Mouse (Mus musculus): ENCODE results near the gene Intu.
A peak's percentile ranks its signal among the peaks of the same experiment; 100 is the strongest.

Gene Intu

DNA sequence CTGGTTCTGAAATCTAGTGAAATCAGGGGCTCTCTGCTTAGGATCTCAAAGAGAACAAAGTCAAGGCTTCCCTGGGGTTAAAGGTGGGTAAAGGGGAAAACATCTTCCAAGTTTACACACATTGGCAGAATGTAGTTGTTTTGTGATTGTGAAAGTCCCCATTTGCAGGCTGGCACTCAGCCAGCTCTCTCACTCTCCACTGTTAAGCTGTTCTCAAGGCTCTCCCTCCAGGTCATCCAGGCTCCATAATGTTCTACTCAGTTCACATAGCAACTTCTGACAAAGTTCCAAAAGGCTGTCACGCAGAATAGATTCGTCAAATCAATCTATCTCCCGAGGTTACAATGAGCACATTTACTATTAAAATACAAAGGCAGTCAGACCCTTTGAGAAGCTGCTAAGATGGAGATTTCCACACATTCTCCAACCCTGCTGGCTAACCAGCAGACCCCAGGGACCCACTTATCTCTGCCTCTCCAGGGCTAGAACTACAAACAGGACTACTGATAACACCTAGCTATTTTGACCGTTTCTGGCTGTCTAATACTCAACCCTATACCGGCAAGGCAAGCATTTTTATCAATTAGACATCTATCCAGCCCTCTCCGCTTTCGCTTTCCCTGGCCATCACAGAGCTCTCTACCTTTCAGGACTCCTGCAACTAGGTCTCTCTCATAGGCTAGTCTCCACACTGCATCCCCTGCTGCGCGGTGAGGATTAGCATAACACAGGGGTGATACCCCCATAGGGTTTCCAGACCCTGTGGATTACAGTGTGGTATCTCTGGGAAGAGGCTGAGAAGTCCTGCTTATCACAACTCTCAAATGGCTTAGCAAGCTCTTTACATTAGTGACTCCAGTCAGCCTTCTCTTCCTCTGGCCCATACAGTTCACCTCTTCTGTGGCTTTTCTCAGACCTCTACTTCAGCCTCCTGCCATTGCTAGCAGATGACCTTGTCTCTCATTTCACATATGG, 2.8 kb upstream of the Intu start:
- no peak for DNase-seq (ENCODE audit: low read depth, low spot score)

DNA sequence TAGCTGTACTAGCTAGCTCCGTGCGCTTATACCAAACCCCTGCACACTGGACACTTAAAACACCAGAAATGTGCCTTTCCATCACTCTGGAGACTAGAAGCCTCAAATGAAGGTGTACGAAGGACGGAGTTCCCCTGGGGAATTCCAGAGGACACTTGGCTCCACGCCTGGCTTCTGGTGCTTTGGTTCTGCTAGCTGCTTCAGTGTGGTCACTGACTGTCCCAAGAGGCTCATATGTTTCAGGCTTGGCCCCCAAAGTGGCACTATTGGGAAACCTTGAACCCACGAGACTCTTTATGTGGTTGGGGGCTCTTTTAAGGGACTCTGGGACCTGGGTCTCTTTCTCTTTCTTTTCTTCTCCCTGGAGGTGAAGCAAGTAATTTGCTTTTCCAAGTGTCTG, 2.1 kb upstream of the Intu start:
- DNase-seq (ENCODE audit: low read depth, low spot score), result no peak

DNA sequence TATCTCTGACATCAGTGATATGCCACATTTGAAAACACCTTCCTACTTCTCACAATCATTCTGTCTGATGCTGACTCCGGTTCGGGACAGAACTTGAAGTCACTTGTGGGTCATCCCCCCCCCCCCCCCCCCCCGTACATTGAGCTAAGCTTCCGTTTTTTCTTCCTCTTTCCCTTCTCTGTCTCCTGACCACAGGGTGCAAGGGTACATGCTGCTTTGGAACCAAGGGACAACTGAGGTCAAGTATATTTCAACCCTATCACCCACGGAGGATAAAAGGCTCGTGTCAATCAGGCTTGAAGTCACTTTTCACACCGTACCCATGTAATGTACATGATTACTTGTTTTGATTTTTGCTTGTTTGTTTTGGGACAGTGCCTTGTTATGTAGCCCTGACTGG, 241 bp upstream of the Intu start:
- DNase-seq (ENCODE audit: low read depth, low spot score), result no peak

DNA sequence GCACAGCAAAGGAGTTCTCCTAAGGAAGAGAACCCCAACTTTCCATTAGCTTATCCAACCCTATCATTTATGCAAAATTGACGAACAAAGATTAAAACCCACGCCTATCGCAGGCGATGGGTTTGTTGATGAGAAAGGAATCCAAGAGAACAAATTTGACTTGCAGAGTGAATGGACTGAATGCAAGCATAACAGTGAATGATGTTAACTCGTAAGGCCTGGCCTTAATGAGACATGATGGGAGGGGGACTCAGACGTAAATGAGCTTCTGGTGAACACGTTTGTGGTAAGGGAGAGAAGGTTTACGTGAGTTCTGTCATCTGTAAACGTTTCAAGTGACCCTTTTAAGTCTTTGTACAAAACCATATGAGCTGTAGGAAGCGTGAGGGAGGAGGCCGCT, 1.2 kb downstream of the Intu start:
- DNase-seq (ENCODE audit: low read depth, low spot score), result no peak

DNA sequence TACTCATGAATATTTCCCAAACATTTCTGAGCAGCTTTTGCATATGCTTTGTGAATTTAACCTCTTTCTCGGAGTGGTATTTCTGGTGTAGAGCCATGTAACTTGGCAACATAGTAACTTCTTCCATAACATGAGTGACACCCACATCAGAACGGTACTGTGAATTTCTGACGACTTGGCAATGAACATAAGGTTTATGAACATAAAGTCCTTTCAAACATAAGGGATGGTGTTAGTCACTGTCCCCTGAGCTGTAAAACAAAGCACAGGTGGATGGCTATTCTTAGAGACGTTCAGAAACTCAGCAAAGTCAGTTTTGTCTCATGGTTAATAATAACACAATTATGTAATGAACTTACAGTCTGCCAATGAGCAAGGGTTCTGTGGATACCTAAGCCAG, 3.1 kb downstream of the Intu start:
- no peak for DNase-seq (ENCODE audit: low read depth, low spot score)

DNA sequence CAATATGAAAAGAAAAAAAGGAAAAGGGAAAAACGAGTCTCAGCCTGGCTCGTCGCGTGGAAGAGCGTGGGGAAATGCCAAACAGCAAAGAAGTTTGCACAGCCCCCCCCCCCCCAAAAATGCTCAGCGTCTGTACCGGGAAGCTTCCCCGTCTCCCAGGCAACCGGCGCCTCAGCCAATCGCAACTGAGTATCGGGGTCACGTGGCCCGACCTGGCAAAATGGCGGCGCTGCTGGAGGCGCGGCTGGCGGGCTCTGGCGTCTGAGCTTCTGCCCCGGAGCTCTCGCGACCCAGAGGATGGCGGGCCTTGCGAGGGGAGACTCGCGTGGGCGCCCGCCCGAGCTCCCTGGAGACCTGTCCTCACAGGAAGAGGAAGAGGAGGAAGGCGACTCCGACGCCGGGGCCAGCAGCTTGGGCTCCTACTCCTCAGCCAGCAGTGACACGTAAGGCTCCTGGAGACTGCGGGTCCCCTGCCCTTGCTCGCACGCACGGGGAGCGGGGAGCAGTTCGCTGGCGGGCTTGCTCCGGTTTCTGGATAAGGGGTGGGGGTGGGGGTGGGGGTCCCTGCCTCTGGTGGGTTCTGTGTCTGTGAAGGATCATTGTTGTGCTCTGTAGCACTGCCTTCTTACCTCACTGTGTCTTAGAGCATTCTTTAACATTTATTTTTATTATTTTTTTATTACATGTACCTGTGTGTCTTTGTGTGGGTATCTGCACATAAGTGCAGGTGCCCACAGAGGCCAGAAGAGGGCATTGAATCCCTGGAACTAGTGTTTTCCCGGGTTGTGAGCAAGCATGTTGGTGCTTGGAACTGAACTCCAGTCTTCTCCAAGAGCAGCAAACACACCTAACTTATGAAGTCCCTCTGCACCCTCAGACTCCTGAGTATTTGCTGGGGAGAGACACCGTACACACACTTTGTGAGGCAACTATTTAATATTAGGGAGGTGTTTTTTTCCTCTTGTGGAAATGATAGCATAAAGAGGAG, 9.8 kb downstream of the Intu start:
- DNase-seq (ENCODE audit: low read depth, low spot score), result peak; percentile 89

DNA sequence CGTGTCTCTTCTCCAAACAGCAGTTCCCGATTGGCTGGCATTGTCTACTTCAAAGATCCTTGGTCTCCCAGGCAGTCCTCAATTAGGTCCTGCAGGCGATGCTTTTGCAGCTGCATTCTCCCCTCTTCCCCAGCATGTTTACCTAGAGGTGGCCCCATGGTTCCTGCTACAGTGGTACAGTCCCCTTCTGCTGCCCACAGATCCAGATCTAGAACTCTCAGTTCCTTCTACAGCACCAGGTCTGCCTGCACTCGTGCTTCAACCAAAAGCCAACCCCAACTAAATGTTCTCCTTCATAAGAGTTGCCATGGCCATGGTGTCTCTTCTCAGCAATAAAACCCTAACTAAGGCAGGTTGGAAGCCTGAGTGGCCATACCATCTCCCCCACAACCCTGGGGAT, 15.5 kb downstream of the Intu start:
- DNase-seq (ENCODE audit: low read depth, low spot score), result no peak

DNA sequence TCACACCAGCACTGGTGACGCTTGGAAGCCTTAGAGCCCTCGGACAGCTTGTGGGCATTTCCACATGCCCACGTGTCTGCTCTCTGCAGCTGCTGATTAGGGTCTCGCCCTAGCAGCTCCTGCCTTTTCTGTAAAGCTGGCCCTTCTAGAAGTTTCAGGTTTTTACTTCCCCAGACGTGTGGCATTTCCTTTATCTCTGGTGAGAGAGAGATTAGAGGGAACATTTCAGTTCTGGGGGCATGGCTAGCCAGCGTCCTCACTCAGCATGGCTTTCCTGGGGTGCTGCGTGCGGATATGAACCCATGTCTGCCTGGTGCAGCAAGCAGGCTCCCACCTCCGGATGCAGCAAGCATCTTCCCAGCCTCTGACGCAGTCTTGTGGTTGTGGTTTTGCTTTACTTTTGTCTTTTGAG, 121.9 kb downstream of the Intu start:
- DNase-seq (ENCODE audit: low read depth, low spot score), result peak; percentile 78

DNA sequence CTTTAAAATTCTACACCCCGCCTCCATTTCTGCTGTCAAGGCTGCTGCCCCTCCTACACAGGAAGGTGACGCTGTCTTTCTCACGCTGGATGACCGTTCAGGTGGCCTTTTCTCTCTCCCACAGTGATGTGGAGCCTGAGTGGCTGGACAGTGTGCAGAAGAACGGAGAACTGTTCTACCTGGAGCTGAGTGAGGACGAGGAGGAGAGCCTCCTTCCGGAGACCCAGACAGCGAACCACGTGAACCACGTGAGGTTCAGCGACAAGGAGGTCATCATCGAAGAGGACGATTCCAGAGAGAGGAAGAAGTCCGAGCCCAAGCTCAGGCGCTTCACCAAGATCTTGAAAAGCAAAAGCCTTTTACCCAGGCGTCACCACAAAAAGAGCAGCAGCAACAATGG, 122.5 kb downstream of the Intu start:
- DNase-seq (ENCODE audit: low read depth, low spot score), result no peak

DNA sequence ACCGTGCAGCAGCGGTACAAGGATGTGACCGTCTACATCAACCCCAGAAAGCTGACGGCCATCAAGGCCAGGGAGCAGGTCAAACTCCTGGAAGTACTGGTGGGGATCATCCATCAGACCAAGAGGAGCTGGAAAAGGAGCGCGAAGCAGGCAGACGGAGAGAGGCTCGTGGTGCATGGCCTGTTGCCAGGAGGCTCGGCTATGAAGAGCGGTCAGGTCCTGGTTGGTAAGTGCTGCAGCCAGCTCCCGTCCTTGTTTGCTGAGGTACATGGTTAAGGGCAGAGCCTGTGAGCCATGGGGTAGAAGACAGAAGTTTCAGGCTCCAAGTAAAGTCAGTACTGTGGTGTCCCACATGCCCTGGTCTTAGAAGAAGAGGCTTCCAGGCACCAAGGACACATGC, 122.9 kb downstream of the Intu start:
- DNase-seq (ENCODE audit: low read depth, low spot score), result no peak

DNA sequence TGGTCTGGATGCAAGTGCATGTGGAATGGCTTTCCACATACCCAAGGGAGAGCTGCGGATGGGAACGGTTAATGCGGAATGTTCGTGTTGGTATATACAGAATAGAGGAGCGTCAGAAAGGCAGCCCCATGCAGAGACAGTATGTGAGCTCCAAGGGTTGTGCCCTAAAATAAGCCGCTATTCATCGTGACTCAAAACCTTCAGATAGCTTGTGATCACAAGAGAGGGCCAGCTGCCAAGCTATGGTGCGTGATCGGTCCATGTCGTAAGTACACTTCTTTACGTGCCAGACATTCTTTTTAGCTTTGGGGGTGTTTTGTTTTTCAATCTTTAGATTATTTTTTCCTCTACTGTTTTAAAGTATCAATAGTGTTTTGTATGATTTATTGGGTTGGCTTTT, 124.5 kb downstream of the Intu start:
- DNase-seq (ENCODE audit: low read depth, low spot score), result no peak

DNA sequence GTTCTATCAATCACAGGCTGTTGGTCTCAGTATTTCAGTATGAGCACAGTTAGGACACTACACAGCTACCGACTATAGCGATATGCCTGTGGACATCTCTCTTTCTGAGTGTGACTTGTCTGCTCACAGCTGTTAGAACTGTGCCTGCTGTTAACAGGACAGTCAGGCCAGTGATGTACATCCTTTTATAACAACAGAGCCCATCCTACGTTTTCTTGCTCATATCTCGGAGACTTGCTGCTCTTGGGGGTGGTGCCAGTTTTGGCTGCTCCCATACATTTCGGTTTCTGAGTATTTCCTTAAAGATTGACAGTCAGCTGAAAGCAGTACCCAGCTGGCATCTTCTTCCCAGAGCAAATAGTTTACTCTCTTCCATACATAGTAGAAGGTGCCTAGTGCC, 125.3 kb downstream of the Intu start:
- no peak for DNase-seq (ENCODE audit: low read depth, low spot score)

DNA sequence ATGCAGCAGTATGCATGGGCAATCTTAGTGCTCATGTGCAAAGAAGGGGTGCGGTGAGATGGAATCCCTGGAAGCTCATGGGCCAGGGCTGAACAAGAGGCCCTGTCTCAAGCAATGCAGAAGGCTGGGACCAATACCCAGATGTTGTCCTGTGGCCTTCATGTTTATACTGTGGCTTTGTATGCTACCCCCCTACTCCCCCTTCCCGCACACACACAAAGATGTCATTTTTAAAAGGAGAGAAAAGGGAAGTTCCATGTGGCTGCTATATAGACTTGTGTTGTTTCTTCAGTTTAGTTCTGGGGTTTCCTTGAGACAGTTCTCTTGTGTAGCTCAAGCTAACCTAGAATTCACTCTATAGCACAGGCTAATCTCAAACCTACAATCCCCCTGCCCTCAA, 129.1 kb downstream of the Intu start:
- DNase-seq (ENCODE audit: low read depth, low spot score), result no peak

DNA sequence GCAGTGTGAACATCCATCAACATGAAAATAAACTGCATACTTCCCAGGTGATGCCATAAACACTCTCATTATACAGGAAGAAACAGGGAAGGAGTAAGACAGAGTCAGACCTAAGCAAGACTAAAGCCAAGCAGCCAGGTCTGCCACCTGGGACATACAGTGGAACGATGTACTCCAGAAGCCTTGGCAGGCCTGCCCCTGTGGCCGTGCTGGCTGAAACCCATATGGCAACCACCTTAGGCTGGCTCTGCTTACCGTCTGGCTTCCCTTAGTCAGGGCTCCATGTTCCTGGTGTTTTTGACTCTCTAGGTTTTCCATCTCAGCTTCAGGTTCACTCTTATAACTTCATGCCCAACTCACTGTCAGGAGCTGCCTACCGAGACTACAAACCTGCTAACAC, 135.0 kb downstream of the Intu start:
- no peak for DNase-seq (ENCODE audit: low read depth, low spot score)

DNA sequence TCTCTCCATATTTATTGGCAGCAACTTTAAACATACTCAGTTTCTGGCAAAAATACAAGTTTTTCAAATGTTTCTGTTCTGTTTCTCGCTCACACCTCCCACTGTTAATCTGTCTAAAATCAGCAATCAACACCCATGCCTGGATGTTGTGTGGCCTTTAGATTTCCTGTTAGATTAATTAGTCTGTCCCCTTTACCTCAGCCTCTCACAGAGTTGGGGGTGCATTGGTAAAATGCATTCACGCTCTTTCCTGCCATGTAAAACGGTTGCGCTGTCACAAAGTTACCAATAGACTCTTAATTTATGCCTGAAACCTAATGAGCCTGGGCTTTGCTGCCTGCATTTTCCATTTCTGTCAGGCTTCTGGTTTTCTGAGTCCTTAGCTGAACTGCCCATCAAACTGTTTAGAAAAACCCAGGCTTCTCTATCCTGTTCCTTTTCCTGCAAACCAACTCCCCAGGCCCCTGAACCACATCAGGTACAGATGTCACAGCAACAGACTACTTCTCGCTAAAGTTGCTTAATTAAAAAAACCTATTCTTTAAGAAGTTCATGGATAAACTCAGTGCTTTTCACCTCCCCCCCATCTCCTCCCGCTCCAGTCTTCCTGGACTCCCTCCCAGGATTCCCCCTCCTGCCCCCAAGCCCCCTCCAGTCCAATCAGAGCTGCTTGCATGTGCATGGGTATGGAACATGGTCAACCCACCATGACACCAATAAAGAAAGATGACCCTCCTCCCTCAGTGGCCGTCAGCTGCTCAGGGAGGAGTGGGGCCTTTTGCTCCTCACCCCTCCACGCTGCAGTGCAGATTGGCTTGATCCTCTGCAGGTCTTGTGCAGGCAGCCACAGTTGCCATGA, 136.0 kb downstream of the Intu start:
- DNase-seq (ENCODE audit: low read depth, low spot score), result no peak

DNA sequence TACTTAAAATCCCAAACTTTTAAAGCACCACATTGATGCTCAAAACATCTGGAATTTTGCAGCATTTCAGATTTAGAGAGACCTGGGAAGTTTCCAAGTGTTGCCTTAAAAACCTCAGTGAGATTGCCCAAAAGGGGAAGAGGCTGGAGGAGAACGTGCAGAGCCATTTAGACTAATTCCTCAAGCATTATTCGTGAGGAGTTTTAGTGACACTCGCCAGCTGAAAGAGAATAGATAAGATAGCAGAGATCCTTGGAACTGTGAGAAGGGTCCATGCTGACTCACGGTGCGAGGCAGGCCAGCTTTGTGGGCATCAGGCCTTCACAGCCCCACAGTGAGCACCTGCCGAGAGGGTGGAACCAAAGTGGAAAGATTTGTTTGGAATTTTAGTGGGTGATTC, 137.8 kb downstream of the Intu start:
- DNase-seq (ENCODE audit: low read depth, low spot score), result no peak

DNA sequence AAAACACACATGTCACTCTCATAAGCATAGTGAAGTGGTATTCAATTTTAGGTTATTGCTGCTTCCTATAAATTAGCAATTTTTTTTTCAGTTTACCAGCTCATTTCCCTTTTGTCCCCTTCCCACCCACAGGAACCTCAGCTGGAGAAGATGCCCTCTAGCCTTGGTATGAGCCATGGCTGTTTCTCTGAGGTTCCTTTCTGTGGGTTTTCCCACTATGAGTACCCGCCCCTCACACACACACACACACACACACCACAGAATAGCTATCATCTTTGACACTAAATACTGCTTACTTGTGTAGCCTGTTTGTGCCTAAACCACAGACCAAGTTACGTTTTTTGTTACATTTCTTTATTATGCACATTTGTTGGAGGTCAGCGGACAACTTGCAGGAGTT, 138.3 kb downstream of the Intu start:
- DNase-seq (ENCODE audit: low read depth, low spot score), result no peak

DNA sequence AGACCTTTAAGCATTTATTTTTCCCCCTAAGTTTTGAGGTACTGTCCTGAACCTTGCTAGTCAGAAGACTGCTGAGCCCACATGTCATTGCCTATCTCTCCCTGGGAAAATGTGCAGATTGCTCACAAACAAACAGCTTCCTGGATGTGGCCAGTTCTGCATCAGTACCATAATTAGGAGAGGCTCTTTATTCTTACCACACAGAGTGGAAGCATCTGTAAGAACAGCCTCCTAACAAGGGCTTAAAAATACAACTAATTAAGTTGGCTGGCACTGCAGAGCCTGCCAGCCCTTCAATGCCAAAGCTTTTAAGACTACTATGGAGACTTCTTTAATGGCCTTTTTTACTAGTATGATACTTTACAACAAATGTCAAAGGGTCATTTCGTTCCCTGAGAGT, 142.4 kb downstream of the Intu start:
- DNase-seq (ENCODE audit: low read depth, low spot score), result no peak

DNA sequence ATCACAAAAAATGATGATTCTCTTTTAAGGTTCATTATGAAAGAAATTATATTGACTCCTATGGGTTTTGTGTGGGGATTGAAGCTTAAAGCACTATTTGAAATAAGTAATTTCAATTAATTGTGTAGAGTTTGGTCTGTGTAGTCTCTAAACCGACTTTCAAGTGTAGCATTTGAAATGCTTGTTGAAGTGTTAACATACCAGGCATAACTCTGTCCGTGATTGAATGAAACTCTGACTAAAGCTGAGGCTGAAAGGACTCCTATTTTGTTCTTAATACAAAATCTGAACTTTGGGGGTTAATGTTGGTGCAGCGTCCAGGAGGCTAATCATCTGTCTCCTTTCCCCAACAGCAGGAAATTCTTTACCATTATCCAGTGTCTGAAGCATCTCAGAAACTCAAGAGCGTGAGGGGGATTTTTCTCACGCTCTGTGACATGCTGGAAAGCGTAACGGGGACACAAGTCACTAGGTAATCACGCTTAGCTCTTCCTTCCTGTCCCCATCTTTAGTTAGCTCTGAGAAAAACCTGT, 143.9 kb downstream of the Intu start:
- no peak for DNase-seq (ENCODE audit: low read depth, low spot score)

DNA sequence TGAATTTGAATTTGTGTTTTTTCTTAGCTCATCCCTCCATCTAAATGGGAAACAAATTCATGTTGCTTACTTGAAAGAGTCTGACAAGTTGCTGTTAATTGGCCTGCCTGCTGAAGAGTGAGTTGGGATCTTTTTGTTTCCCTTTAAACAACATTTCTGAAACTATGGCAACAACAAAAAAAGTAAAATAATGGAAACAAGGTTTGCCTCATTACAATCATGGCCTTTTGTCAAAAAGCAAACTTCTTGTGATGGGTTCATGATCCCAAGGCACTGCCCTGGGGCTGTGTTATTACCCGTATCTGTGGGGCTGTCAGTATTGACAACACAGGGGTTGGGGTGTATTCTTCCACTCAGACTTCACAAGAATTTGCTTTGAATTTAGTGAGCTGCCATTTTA, 147.8 kb downstream of the Intu start:
- no peak for DNase-seq (ENCODE audit: low read depth, low spot score)

DNA sequence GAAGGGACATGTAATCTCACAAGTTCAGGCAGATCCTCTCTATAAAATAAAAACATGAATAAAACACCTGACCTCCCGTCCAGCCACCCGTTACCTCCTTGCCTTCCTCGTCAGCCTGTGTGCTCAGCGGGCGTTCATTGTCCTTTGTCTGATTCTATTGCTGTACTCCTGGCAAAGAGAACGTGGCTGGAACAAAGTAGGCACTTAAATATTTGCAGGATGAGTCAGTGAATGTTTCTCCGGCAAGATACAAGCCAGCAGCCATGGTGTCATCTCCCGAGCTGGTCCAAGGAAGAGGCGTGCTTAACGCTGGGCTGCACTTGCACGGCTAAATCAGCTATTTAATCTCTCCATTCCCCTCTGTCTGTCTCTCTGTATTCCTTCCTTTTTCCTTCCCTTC, 151.3 kb downstream of the Intu start:
- no peak for DNase-seq (ENCODE audit: low read depth, low spot score)

Data from CD4-positive helper T cell, adult 2 months (primary cell).